Mouse (Mus musculus): ENCODE data around the gene Mark1.
A peak's percentile ranks its signal among the peaks of the same experiment; 100 is the strongest.

The Mark1 gene

GRCm38 (mm10) chr1:184851741-184852618, 147.4 kb downstream of the Mark1 start:
- DNase-seq (ENCODE audit: low spot score): peak; percentile 87

GRCm38 (mm10) chr1:184851166-184851565, 148.2 kb downstream of the Mark1 start:
- no peak for DNase-seq (ENCODE audit: low spot score)

- no peak for DNase-seq (ENCODE audit: low spot score)
Observed at GRCm38 (mm10) chr1:184846973-184847372, 152.4 kb downstream of the Mark1 start.
